Mouse (Mus musculus): ENCODE data around the gene Pawr. TPM values are rescaled to one million over a fixed set of nuclear protein-coding genes. Genes with fewer than 3 reads are reported as not detected.

Gene Pawr
- total RNA-seq, 1 experiment from 2014 or later: 10.9 TPM

DNA sequence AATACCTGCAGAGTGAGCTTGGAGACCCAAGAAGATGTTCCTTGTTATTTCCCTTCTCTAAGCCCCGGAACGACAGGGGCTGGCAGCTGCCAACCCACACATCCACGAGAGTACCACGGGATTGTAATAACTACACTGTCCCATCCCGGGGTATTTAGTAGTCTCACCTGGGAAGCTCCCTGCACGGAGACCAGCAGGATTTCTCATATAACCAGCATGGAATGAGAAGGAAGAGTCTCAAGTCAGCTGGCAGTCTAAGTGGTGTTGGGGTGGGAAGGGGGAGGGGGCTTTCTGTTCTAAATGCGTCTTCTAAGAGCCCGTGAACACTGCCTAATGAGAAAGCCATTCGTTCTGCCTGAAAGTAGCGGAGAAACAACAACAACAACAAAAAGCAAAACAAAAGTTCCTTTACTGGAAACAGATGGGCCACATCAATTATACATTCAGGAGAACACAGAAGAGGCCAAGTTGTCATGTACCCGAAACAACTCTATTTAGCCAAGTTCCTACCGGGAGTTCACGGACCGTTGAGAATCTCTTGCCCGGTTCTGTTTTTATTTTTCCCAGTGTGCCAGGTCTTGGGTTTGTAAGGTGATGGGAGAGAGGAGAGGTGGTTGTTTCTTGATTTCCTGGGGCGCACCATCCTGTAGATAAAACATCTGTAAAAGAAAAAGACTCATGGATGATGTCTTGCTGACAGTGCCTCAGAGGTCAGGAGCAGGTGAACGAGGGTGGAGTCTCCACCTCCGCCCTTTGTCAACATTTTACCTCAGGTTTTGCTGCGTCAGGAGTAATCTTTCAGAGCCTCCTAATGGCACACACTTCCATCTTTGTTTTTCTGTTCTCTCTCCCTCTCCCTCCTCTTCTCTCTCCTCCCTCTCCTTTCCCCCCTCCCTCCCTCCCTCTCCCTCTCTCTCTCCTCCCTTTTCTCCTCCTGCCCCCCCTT, 112.3 kb downstream of the Pawr start:
- no peak for DNase-seq

DNA sequence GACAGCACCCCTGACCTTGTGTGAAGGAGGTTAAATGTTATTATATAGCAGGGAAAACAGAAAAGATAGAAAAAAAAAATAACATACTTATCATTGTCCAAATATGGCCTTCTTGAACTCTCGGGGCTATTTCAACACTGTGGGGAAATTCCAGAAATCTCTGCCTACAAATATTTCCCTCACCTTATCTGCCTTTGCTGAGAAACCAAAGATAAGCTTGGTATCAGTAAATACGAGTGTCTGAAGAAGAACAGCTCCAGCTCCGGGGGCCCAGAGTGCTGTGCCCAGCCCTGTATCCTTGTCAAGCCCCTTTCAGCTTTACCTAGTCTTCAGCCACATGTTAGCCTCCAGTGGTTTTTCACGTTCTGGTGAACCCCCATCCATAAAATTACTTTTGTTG, 113.2 kb downstream of the Pawr start:
- DNase-seq: no peak

- no peak for DNase-seq
Observed at GRCm38 (mm10) chr10:108445606-108446005, 113.7 kb downstream of the Pawr start.

DNA sequence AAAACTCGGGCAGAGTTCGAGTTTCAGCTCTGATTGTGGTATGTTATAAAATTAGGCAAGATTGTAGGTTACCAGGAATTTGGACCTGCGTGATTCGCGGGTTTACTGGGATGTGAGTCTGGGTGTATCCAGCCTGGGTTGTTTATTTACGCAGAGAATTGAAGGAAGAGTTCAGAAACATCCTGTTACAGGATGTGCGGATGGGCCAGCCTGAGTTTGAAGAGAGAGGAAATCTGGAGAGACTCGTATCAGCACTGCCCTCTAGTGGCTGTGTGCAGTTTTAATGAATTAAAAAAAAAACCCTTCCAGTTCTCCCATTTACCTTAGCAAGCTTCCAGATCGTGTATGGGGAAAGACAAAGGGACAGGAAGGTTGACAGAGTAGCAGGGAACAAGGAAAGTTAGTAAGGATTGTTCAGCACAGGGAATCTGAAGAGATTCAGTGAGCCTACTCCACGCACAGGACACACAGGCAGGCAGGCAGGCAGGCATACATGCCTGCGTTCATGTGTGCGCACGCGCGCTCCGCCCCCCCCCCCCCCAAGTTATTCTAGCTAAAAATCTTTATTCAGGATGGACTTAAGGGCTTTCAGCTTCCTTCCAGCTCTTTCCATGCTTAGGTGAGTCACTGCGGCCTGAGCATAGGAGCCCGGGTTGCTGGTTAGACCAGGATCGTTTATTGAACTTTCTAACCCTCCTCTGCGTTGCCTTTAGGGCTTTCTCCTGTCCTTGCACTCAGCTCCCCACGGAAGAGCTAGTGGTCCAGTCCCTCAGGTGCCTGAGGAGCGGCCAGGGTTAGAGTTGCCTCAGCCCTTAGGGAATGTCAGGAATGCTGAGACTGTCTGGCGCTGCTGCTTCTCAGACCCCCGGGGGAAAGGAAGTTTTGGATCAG, 114.4 kb downstream of the Pawr start:
- DNase-seq: peak; percentile 72

- no peak for DNase-seq
Observed at GRCm38 (mm10) chr10:108447211-108447610, 115.3 kb downstream of the Pawr start.

- DNase-seq: peak; percentile 11
Observed at GRCm38 (mm10) chr10:108448421-108448820, 116.5 kb downstream of the Pawr start.

GRCm38 (mm10) chr10:108450401-108450800, 118.5 kb downstream of the Pawr start:
- no peak for DNase-seq

- no peak for DNase-seq
Observed at GRCm38 (mm10) chr10:108451516-108451915, 119.6 kb downstream of the Pawr start.

DNA sequence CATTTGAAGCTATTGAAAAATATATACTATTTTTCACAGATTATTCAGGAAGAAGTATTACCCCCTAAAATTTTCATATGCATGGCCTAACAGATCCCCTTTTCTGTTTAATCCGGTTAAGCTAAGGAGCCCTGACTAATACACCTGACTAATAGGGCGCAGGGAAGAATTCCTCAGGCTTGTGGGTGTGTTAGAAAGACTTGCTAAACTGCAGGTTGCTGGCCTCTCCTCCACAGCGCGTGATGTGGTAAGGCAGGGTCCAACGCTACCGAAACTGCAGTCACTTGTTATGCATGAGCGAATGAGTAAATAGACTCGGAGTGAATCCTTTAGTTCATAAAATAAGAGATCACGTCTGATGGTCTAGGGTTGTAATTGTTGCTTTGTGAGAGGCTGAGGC, 120.5 kb downstream of the Pawr start:
- DNase-seq: no peak

- peak; percentile 33 for DNase-seq
Observed at GRCm38 (mm10) chr10:108453561-108453960, 121.6 kb downstream of the Pawr start.

DNA sequence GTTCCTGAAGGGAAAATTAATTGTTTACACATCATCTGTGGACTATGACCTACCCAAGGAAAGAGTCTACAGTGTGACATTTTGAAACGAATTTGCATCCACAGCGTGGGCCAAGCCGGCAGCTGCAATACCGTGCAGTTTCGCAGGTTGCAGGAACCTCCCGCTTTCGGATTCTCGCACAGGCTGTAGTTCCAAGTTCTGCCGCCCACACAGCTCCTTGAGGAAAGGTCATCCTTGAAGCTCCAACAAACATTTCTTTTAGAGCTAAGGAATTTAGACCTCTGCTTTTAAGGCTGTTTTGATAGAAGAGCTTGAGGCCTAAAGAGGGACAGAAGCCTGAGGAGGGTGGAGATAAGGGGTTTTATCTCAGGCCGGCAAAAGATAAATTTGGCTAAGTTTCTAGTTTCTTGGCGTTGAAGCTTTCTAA, 122.8 kb downstream of the Pawr start:
- DNase-seq: no peak

GRCm38 (mm10) chr10:108455204-108455603, 123.3 kb downstream of the Pawr start:
- DNase-seq: no peak

DNA sequence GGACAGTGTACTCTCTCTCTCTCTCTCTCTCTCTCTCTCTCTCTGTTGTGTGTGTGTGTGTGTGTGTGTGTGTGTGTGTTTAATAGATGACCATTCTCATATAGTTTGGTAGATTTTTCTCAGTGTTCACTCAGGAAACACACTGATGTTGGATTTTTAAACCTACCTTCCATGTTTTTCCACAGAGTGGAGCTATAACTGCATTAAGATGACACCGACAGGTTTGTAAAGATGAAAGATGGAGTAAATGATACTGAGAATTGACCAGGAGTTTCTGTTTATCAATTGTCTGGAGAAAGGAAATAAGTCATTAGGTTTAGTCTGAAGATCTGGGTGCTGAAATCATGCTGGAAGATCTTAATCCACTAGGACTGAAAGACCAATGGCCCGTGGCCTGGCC, 124.0 kb downstream of the Pawr start:
- DNase-seq: no peak

DNA sequence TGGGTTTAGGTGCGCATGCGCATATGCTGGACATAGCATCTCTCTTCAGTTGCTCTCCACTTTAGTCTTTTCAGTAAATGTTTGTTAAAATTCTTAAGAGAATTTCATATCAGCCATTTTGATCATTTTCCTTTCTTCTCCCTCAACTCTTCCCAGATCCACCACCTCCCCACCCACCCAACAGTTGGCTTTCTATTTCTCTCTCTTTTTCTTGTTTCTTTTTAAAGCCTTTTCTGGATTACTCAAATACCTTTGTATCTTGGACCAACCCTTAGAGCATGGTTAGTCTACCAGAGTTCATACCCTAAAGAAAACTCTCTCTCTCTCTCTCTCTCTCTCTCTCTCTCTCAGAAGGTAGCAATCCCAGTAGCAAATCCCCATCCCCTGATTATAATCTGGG, 125.1 kb downstream of the Pawr start:
- no peak for DNase-seq

- DNase-seq: no peak
Observed at GRCm38 (mm10) chr10:108461862-108462261, 129.9 kb downstream of the Pawr start.

Small RNAs within 50 kb of the gene (microRNA-seq; reads per million reads assigned to microRNA genes)
- gene Gm25591: 0 reads per million in 2 experiments

Other genes with a start within 250 kb of the Pawr start
- 99.2 and 105 TPM in 2 replicates for gene Ppp1r12a, start 169.9 kb upstream of the Pawr start, total RNA-seq (2021)